Mouse (Mus musculus): ENCODE data around the gene 1700129C05Rik.

1700129C05Rik gene

DNA sequence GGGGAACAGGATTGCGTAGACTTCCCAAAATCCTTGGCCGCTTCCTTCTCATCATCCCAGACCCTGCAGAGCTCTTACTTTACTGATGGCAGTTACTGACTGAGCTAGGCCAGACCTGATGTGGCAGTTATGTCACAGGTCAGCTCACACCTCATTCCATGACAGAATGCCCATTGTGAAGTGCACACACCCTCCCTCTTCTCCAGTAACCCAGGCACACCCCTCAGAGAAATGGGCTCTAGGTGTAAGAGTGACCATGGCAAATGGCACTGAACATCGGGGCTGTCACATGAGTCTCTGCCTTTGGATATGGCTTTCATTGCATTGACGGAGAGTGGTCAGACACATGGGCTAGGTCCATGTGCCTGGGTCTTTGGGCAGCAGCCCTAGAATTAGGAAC lies at the start of gene 1700129C05Rik:
1700129C05Rik (minus strand) TSS at position 101 of the 400 bp plus-strand sequence.
- in situ Hi-C loops (cut with MboI, MseI), result no loop called here

DNA sequence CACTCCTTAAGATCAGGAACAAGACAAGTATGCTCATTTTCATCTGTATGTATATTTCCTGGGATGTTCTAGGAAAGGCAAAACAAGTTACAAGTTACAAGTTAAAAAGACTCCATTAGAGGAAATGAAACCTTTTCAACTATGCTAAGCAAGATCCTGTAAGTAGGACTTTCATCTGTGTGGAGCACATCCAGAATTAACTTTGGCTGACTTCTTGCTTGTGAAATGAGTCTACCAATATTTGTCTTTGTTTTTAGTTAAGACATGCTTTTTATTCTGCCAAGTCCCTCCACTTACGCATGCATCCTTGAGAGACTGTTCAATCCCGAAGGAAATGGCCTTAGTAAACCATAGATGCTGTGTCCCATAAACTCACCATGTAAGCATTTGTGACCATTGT lies 43.4 kb upstream of the 1700129C05Rik start:
- in situ Hi-C loops (cut with MboI, MseI), result no loop called here

GRCm38 (mm10) chr14:59185514-59185913 lies 42.8 kb upstream of the 1700129C05Rik start:
- in situ Hi-C loops (cut with MboI, MseI), result no loop called here

DNA sequence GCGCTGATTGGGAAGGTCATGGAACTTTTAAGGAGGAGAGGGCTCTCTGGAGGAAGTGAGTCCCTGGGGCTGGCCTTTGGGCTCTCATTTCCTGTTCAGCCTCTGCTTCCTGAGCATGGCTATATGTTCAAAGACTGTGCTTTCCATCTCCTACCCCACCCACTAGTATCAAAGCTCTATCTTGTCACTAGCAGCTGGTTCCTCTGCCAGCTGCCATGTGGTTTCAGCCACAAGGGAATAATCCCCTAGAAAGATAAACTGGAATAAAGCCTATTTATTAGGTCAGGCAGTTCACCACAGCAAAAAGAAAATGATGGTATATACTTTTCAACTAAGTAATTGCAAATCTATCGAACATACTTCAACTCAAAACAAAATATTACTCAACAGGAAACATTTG lies 40.0 kb upstream of the 1700129C05Rik start:
- in situ Hi-C loops (cut with MboI, MseI), result no loop called here

DNA sequence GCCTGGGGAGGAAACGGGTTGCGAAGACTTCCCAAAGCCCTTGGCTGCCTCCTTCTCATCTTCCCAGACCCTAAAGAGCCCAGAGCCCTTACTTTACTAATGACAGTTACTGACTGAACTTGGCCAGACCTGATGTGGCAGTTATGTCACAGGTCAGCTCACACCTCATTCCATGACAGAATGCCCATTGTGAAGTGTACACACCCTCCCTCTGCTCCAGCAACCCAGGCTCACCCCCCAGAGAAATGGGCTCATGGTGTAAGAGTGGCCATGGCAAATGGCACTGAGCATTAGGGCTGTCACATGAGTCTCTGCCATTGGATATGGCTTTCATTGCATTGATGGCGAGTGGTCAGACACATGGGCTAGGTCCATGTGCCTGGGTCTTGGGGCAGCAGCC lies 36.0 kb upstream of the 1700129C05Rik start, which contains the start of gene Gm5142:
Gm5142 (minus strand) TSS at position 101 of the 400 bp plus-strand sequence.
- in situ Hi-C loops (cut with MboI, MseI), result no loop called here

DNA sequence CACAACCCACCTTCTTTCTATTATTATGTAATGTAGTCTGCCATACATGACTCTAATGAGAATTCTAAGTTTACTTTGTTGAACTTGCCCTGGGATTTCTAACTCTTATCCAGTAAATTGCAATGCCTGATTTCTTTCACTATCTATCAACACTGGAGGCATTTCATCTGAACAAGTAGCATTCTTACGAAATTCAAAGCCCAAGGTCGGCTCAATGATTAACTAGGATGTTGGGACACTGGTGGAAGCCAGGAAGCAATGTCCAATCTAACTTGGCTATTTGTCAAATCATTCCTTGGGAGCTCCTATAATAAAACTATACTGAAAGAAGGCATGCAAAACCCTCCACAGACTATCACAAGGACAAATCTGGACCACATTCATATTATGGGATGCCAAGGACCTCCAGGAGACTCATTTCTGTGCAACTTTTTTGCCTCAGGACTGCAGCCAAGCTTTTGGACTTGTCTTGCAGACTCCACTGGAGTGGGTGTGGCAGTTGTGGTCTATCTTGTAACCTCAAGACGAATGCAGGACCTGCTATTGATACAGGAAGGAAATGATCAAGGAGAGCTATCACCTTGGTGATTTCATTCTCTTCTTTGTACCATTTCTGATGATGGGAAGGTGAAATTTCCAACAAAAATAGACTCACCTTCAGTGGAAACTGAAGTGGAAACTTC lies 14.5 kb upstream of the 1700129C05Rik start:
- in situ Hi-C loops (cut with MboI, MseI), result no loop called here

GRCm38 (mm10) chr14:59155589-59155988 lies 12.9 kb upstream of the 1700129C05Rik start:
- in situ Hi-C loops (cut with MboI, MseI), result no loop called here

DNA sequence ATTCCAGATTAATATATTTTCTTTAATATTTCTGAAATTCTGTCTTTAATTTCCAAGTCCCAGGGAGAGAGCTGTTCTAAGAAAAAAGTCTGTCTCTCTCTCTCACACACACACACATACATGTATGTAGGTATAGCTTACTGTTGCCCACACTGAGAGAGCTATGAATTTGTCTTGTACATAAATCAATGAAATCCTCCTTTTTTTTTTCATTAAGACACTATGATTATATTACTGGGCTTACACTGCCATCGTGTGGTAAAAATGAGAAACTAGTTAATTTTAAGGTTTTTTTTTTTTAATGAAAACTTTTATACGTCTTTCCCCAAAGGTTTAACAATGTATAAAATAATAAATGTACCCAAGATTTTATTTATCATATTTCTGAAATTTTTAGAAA lies 28.4 kb downstream of the 1700129C05Rik start:
- in situ Hi-C loops (cut with MboI, MseI), result loop anchor here (5.0 to 25.0 kb wide), 5 partner anchors 1067 to 1729 kb away; no protein-coding TSS in a partner anchor

DNA sequence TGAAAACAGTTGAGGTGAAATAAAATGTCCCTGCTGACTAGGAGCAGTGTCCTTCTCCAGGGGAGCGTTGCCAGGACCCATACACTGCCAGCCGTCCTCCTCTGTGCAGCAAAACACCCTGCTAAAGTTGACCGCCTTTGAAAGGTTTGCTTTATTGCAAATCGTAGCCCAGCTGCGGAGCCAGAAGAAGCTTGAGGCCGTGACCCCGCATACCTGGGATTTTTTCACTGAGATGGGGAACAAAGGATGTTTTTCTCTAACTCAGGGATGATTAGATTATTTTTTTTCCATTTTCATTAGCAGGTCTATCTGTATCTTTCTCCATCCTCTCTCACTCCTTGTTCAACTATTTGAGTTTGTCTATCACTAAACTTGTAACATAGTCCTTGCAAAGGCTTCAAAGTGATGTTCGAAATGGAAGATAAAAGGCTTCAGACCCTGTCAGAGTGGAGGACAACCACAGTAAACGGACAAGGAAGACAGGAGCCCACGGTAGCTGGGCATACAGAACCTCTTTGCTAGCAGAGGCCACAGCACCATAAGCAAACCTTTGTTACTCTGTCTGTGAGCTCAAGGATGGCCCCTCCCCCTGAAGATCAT lies 38.6 kb downstream of the 1700129C05Rik start:
- in situ Hi-C loops (cut with MboI, MseI), result loop anchor here (25.0 kb wide), 2 partner anchors 1392 to 1417 kb away; no protein-coding TSS in a partner anchor

DNA sequence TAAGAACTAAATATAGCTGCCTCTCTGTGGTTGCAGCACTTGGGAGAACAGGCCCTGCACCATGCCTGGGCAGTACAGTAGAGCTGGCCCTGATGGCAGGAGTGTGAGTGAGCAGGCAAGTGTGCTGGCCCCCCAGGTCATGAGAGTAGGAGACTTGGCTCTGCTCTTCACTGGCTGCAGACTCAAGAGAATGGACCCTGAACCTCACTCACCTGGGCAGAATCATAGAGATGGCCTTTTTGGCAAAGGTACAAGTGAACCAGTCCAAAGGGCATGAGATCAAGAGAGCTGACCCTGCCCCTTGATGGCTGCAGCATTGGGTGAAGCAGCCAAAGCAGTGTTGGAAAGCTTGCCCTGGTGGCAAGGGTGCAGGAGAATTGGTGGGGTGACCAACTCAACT lies 49.1 kb downstream of the 1700129C05Rik start:
- in situ Hi-C loops (cut with MboI, MseI), result no loop called here

DNA sequence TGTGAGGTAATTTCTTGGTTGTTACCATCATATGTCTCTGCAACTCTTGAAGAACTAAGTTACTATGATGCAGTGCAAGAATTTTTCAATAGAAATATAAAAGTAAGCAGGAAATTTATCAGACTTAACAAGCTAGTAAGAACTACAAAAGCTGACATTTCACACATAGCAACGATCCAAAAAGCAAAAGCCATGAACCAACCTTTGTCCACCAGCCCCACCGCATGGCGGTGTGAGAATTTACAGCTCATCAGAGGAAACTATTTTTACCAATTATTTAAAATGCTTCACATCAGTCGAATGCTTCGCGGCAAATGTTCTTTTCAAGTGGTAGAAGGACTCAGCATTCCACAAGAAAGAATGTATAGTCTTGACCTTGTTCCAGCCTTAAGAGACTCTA lies 58.3 kb downstream of the 1700129C05Rik start:
- in situ Hi-C loops (cut with MboI, MseI), result no loop called here
